Mouse (Mus musculus): ENCODE measurements around the gene Haao. TPM values are rescaled to one million over a fixed set of nuclear protein-coding genes. Genes with fewer than 3 reads are reported as not detected.

The Haao gene
- polyA plus RNA-seq, 1 experiment from 2014 or later: not detected

GRCm38 (mm10) chr17:83873363-83874141 lies 25.8 kb upstream of the Haao start:
- Histone ChIP-seq H3K27me3 (ENCODE audit: control insufficient read depth, insufficient read depth, low read length) (no peaks in the 10 kb centered on the region), H3K27ac (ENCODE audit: low read depth, low read length) (no peak overlapping the region), H3K9ac (ENCODE audit: low read length) (no peak overlapping the region), H3K4me1 (replicated peaks; ENCODE audit: control insufficient read depth, insufficient read depth, low read length) (0 out of 2 replicates have a peak, but pooled peaks cover 2% of the 10 kb centered on the region), H3K4me2 (ENCODE audit: low read depth, low read length, severe bottlenecking) (no peak overlapping the region), H3K9me3 (ENCODE audit: control insufficient read depth, low read length) (no peaks in the 10 kb centered on the region), H3K36me3 (ENCODE audit: control insufficient read depth, insufficient read depth, low read length) (no peaks in the 10 kb centered on the region), H3K4me3 (ENCODE audit: low read depth, low read length) (no peak overlapping the region)
- ATAC-seq (replicated peaks; ENCODE audit: low FRiP score) (no peak), DNase-seq (ENCODE audit: low spot score) (no peak)
- WGBS: 76% methylated on average over 19 of the region's 19 CpGs

- Histone ChIP-seq H3K9ac (ENCODE audit: low read length) (no peak overlapping the region; the same call in 1 of the 2 replicates), H3K4me1 (replicated peaks; ENCODE audit: control insufficient read depth, insufficient read depth, low read length) (0 out of 2 replicates have a peak, but pooled peaks cover 2% of the 10 kb centered on the region), H3K27me3 (ENCODE audit: control insufficient read depth, insufficient read depth, low read length) (no peaks in the 10 kb centered on the region), H3K9me3 (ENCODE audit: control insufficient read depth, low read length) (no peaks in the 10 kb centered on the region), H3K4me2 (ENCODE audit: low read depth, low read length, severe bottlenecking) (0 out of 2 replicates have a peak overlapping the region, but pooled peaks have one; percentile 5), H3K36me3 (ENCODE audit: control insufficient read depth, insufficient read depth, low read length) (no peaks in the 10 kb centered on the region), H3K4me3 (ENCODE audit: low read depth, low read length) (no peak overlapping the region), H3K27ac (ENCODE audit: low read depth, low read length) (no peak overlapping the region)
- 21% methylated on average over 14 of the region's 14 CpGs for WGBS
- DNase-seq (ENCODE audit: low spot score) (peak; percentile 94), ATAC-seq (replicated peaks; ENCODE audit: low FRiP score) (peak; percentile 82)
These were observed 25.1 kb upstream of the Haao start for GRCm38 (mm10) chr17:83872806-83873348.

GRCm38 (mm10) chr17:83871354-83871753 lies 23.6 kb upstream of the Haao start:
- Histone ChIP-seq H3K4me1 (replicated peaks; ENCODE audit: control insufficient read depth, insufficient read depth, low read length) (0 out of 2 replicates have a peak, but pooled peaks cover 2% of the 10 kb centered on the region), H3K9ac (ENCODE audit: low read length) (no peak overlapping the region), H3K27ac (ENCODE audit: low read depth, low read length) (no peak overlapping the region), H3K9me3 (ENCODE audit: control insufficient read depth, low read length) (no peaks in the 10 kb centered on the region), H3K4me2 (ENCODE audit: low read depth, low read length, severe bottlenecking) (no peak overlapping the region), H3K36me3 (ENCODE audit: control insufficient read depth, insufficient read depth, low read length) (no peaks in the 10 kb centered on the region), H3K4me3 (ENCODE audit: low read depth, low read length) (no peak overlapping the region), H3K27me3 (ENCODE audit: control insufficient read depth, insufficient read depth, low read length) (no peaks in the 10 kb centered on the region)
- ATAC-seq (replicated peaks; ENCODE audit: low FRiP score): no peak
- 94% methylated on average over 5 of the region's 5 CpGs for WGBS
- DNase-seq (ENCODE audit: low spot score): no peak

GRCm38 (mm10) chr17:83870385-83870784 lies 22.6 kb upstream of the Haao start:
- no peaks in the 10 kb centered on the region for H3K27me3 ChIP-seq (ENCODE audit: control insufficient read depth, insufficient read depth, low read length)
- 0 out of 2 replicates have a peak, but pooled peaks cover 2% of the 10 kb centered on the region for H3K4me1 ChIP-seq (replicated peaks; ENCODE audit: control insufficient read depth, insufficient read depth, low read length)
- DNase-seq (ENCODE audit: low spot score) (no peak), ATAC-seq (replicated peaks; ENCODE audit: low FRiP score) (no peak)
- no peak overlapping the region for H3K4me2 ChIP-seq (ENCODE audit: low read depth, low read length, severe bottlenecking)
- H3K9ac ChIP-seq (ENCODE audit: low read length): no peak overlapping the region
- no peaks in the 10 kb centered on the region for H3K9me3 ChIP-seq (ENCODE audit: control insufficient read depth, low read length)
- no peak overlapping the region for H3K27ac ChIP-seq (ENCODE audit: low read depth, low read length)
- no peak overlapping the region for H3K4me3 ChIP-seq (ENCODE audit: low read depth, low read length)
- H3K36me3 ChIP-seq (ENCODE audit: control insufficient read depth, insufficient read depth, low read length): no peaks in the 10 kb centered on the region
- 91% methylated on average over 4 of the region's 4 CpGs for WGBS

- H3K27ac ChIP-seq (ENCODE audit: low read depth, low read length): no peak overlapping the region
- H3K4me3 ChIP-seq (ENCODE audit: low read depth, low read length): no peak overlapping the region
- no peaks in the 10 kb centered on the region; the same call in 1 of the 2 replicates for H3K27me3 ChIP-seq (ENCODE audit: control insufficient read depth, insufficient read depth, low read length)
- ATAC-seq (replicated peaks; ENCODE audit: low FRiP score) (no peak), DNase-seq (ENCODE audit: low spot score) (peak; percentile 81)
- no peak overlapping the region for H3K9ac ChIP-seq (ENCODE audit: low read length)
- H3K36me3 ChIP-seq (ENCODE audit: control insufficient read depth, insufficient read depth, low read length): no peaks in the 10 kb centered on the region
- no peak overlapping the region for H3K4me2 ChIP-seq (ENCODE audit: low read depth, low read length, severe bottlenecking)
- WGBS: 14% methylated on average over 10 of the region's 10 CpGs
- no peaks in the 10 kb centered on the region for H3K9me3 ChIP-seq (ENCODE audit: control insufficient read depth, low read length)
- H3K4me1 ChIP-seq (replicated peaks; ENCODE audit: control insufficient read depth, insufficient read depth, low read length): peaks cover 4% of the 10 kb centered on the region; the same call in 1 of the 2 replicates
These were observed 18.8 kb upstream of the Haao start for GRCm38 (mm10) chr17:83866582-83866981.

- Histone ChIP-seq H3K4me2 (ENCODE audit: low read depth, low read length, severe bottlenecking) (no peak overlapping the region), H3K4me1 (replicated peaks; ENCODE audit: control insufficient read depth, insufficient read depth, low read length) (peaks cover 4% of the 10 kb centered on the region; the same call in 1 of the 2 replicates), H3K9ac (ENCODE audit: low read length) (no peak overlapping the region), H3K27me3 (ENCODE audit: control insufficient read depth, insufficient read depth, low read length) (no peaks in the 10 kb centered on the region; the same call in 1 of the 2 replicates), H3K36me3 (ENCODE audit: control insufficient read depth, insufficient read depth, low read length) (no peaks in the 10 kb centered on the region), H3K4me3 (ENCODE audit: low read depth, low read length) (no peak overlapping the region), H3K27ac (ENCODE audit: low read depth, low read length) (no peak overlapping the region), H3K9me3 (ENCODE audit: control insufficient read depth, low read length) (no peaks in the 10 kb centered on the region)
- DNase-seq (ENCODE audit: low spot score) (no peak), ATAC-seq (replicated peaks; ENCODE audit: low FRiP score) (no peak)
- 71% methylated on average over 7 of the region's 7 CpGs for WGBS
These were observed 17.6 kb upstream of the Haao start for GRCm38 (mm10) chr17:83865366-83865765.

- Histone ChIP-seq H3K27me3 (ENCODE audit: control insufficient read depth, insufficient read depth, low read length) (no peaks in the 10 kb centered on the region; the same call in 1 of the 2 replicates), H3K36me3 (ENCODE audit: control insufficient read depth, insufficient read depth, low read length) (no peaks in the 10 kb centered on the region), H3K9ac (ENCODE audit: low read length) (peak overlapping the region; percentile 74), H3K4me1 (replicated peaks; ENCODE audit: control insufficient read depth, insufficient read depth, low read length) (peaks cover 4% of the 10 kb centered on the region; the same call in 1 of the 2 replicates), H3K4me3 (ENCODE audit: low read depth, low read length) (peak overlapping the region; percentile 71), H3K4me2 (ENCODE audit: low read depth, low read length, severe bottlenecking) (peak overlapping the region; percentile 79), H3K9me3 (ENCODE audit: control insufficient read depth, low read length) (no peaks in the 10 kb centered on the region), H3K27ac (ENCODE audit: low read depth, low read length) (peak overlapping the region; percentile 59; the same call in 1 of the 2 replicates)
- DNase-seq (ENCODE audit: low spot score): peak; percentile 83
- under 1% methylated on average over 25 of the region's 27 CpGs for WGBS
- ATAC-seq (replicated peaks; ENCODE audit: low FRiP score): peak; percentile 72
These were observed 14.5 kb upstream of the Haao start for GRCm38 (mm10) chr17:83862134-83862881.

- peak overlapping the region; percentile 79 for H3K4me2 ChIP-seq (ENCODE audit: low read depth, low read length, severe bottlenecking)
- WGBS: under 1% methylated on average over 62 of the region's 62 CpGs
- H3K27me3 ChIP-seq (ENCODE audit: control insufficient read depth, insufficient read depth, low read length): no peaks in the 10 kb centered on the region; the same call in 1 of the 2 replicates
- ATAC-seq (replicated peaks; ENCODE audit: low FRiP score): peak; percentile 94
- H3K9me3 ChIP-seq (ENCODE audit: control insufficient read depth, low read length): no peaks in the 10 kb centered on the region
- peak overlapping the region; percentile 71 for H3K4me3 ChIP-seq (ENCODE audit: low read depth, low read length)
- H3K4me1 ChIP-seq (replicated peaks; ENCODE audit: control insufficient read depth, insufficient read depth, low read length): peaks cover 4% of the 10 kb centered on the region; the same call in 1 of the 2 replicates
- H3K27ac ChIP-seq (ENCODE audit: low read depth, low read length): peak overlapping the region; percentile 84
- H3K9ac ChIP-seq (ENCODE audit: low read length): peak overlapping the region; percentile 74
- H3K36me3 ChIP-seq (ENCODE audit: control insufficient read depth, insufficient read depth, low read length): no peaks in the 10 kb centered on the region
- DNase-seq (ENCODE audit: low spot score): peak; percentile 99
These were observed 13.8 kb upstream of the Haao start for GRCm38 (mm10) chr17:83861444-83862133.

Data from forebrain, embryonic 11.5 days (tissue).